Mouse (Mus musculus) olfactory bulb, adult 2 months (tissue): ENCODE measurements around the gene Jaml. TPM values are rescaled to one million over a fixed set of nuclear protein-coding genes. Genes with fewer than 3 reads are reported as not detected.

Source experiments
- H3K27ac ChIP-seq: fragments of 200-500 bp; 2 replicates; pipeline ENCODE4 v1.5.1; 2012; ENCODE audit warnings: low read depth, low read length; ENCODE audit not compliant: insufficient read depth
- H3K4me1 ChIP-seq: fragments of 200-500 bp; 2 replicates; pipeline ENCODE4 v1.6.1; 2012; ENCODE audit warnings: low read length; ENCODE audit not compliant: control insufficient read depth, insufficient read depth
- H3K4me3 ChIP-seq: fragments of 200-500 bp; 2 replicates; pipeline ENCODE4 v1.5.1; 2012; ENCODE audit warnings: mild to moderate bottlenecking, low read depth, low read length, moderate library complexity; ENCODE audit not compliant: insufficient read depth
- CTCF ChIP-seq: fragments of 200-500 bp; IDR thresholded peaks from 2 replicates; pipeline ENCODE4 v1.5.1; 2012; ENCODE audit warnings: low read depth, mild to moderate bottlenecking, low read length, moderate library complexity; ENCODE audit not compliant: insufficient read depth
- POLR2A ChIP-seq: fragments of 200-500 bp; IDR thresholded peaks from 2 replicates; pipeline ENCODE4 v1.6.1; 2012; ENCODE audit warnings: mild to moderate bottlenecking, low read depth, low read length, moderate library complexity; ENCODE audit not compliant: insufficient read depth
- WGBS: fragments of 180-500 bp; shearing (Covaris S2); methylation state at CpG from one replicate; pipeline ENCODE4 v1.1.7; 2018; 5-methylcytosine and 5-hydroxymethylcytosine counted together
- polyA plus RNA-seq: library from polyadenylated mRNA; stranded (reverse); fragments of >200 nt; gene quantifications from 2 replicates; pipeline ENCODE4 v1.2.4, GENCODE M21; 2012; ENCODE audit warnings: low replicate concordance; ENCODE audit not compliant: missing spikeins, insufficient read depth, insufficient read length

Gene Jaml
- polyA plus RNA-seq, 1 experiment = not detected

- TF ChIP-seq POLR2A = no peak
- TF ChIP-seq CTCF = no peak
- H3K4me3 ChIP-seq = no peak overlapping the region
- no peak overlapping the region for H3K27ac ChIP-seq
- 23% methylated on average over 9 of the region's 9 CpGs for WGBS
- peaks cover 13% of the 10 kb centered on the region; the same call in 1 of the 2 replicates for H3K4me1 ChIP-seq
Measured at GRCm38 (mm10) chr9:45122209-45122761, 43.3 kb downstream of the Jaml start.

GRCm38 (mm10) chr9:45125211-45125610 is 46.2 kb downstream of the Jaml start:
- TF ChIP-seq POLR2A (no peak), CTCF (no peak)
- Histone ChIP-seq H3K4me3 (no peak overlapping the region), H3K4me1 (peaks cover 5% of the 10 kb centered on the region; the same call in 1 of the 2 replicates), H3K27ac (no peak overlapping the region)
- 93% methylated on average over 14 of the region's 14 CpGs for WGBS

GRCm38 (mm10) chr9:45126941-45127340 is 48.0 kb downstream of the Jaml start:
- Histone ChIP-seq H3K27ac (no peak overlapping the region), H3K4me3 (no peak overlapping the region), H3K4me1 (0 out of 2 replicates have a peak, but pooled peaks cover 2% of the 10 kb centered on the region)
- TF ChIP-seq CTCF = no peak
- TF ChIP-seq POLR2A = no peak
- WGBS = 80% methylated on average over 7 of the region's 7 CpGs

- no peak overlapping the region for H3K4me3 ChIP-seq
- H3K27ac ChIP-seq = no peak overlapping the region
- H3K4me1 ChIP-seq = no peaks in the 10 kb centered on the region
- TF ChIP-seq CTCF (no peak), POLR2A (no peak)
- WGBS = 88% methylated on average over 3 of the region's 3 CpGs
Measured at GRCm38 (mm10) chr9:45130119-45130518, 51.1 kb downstream of the Jaml start.

GRCm38 (mm10) chr9:45133484-45134310 is 54.7 kb downstream of the Jaml start:
- TF ChIP-seq POLR2A (no peak), CTCF (no peak)
- H3K4me3 ChIP-seq = no peak overlapping the region
- H3K4me1 ChIP-seq = peaks cover 9% of the 10 kb centered on the region
- H3K27ac ChIP-seq = no peak overlapping the region
- 31% methylated on average over 5 of the region's 5 CpGs for WGBS

- H3K4me1 ChIP-seq = peaks cover 27% of the 10 kb centered on the region
- H3K27ac ChIP-seq = no peak overlapping the region
- WGBS = 40% methylated on average over 7 of the region's 7 CpGs
- no peak for TF ChIP-seq CTCF
- TF ChIP-seq POLR2A = no peak
- no peak overlapping the region for H3K4me3 ChIP-seq
Measured at GRCm38 (mm10) chr9:45136442-45137169, 57.6 kb downstream of the Jaml start.

- Histone ChIP-seq H3K27ac (no peak within 1 kb of the TSS), H3K4me1 (peaks cover 28% of the 10 kb centered on the region), H3K4me3 (peak within 1 kb of the TSS; percentile 35)
- WGBS = under 1% methylated on average over 74 of the region's 76 CpGs
- TF ChIP-seq POLR2A (no peak), CTCF (no peak)
Measured at GRCm38 (mm10) chr9:45138191-45139032, 59.4 kb downstream of the Jaml start, which contains the start of gene Scn4b. TSS of gene Scn4b (plus strand) at chr9:45138395.

- Histone ChIP-seq H3K27ac (no peak overlapping the region), H3K4me1 (peaks cover 28% of the 10 kb centered on the region), H3K4me3 (peak overlapping the region; percentile 35)
- TF ChIP-seq POLR2A = no peak
- TF ChIP-seq CTCF = no peak
- 11% methylated on average over 7 of the region's 7 CpGs for whole genome bisulfite sequencing
Measured at GRCm38 (mm10) chr9:45139082-45139481, 60.1 kb downstream of the Jaml start.

- 19% methylated on average over 7 of the region's 7 CpGs for WGBS
- peaks cover 28% of the 10 kb centered on the region for H3K4me1 ChIP-seq
- TF ChIP-seq CTCF = no peak
Measured at GRCm38 (mm10) chr9:45140945-45141344, 62.0 kb downstream of the Jaml start.

More at GRCm38 (mm10) chr9:45140945-45141344, 62.0 kb downstream of the Jaml start:
- H3K4me3 ChIP-seq = no peak overlapping the region
- H3K27ac ChIP-seq = no peak overlapping the region
